Mouse (Mus musculus) erythroblast, embryonic 14.5 days (primary cell): ENCODE data around the gene Nek6. TPM values are rescaled to one million over a fixed set of nuclear protein-coding genes. Genes with fewer than 3 reads are reported as not detected.

Source experiments
- H3K27me3 ChIP-seq: 2 replicates; pipeline ENCODE4 v1.6.1; 2012; ENCODE audit warnings: inconsistent platforms; ENCODE audit not compliant: control insufficient read depth
- H3K36me3 ChIP-seq: 2 replicates; pipeline ENCODE4 v1.6.1; 2012; ENCODE audit warnings: mild to moderate bottlenecking, inconsistent platforms; ENCODE audit not compliant: control insufficient read depth
- H3K4me1 ChIP-seq: 2 replicates; pipeline ENCODE4 v1.6.1; 2012; ENCODE audit warnings: inconsistent platforms; ENCODE audit not compliant: control insufficient read depth
- H3K4me3 ChIP-seq: replicated peaks from 2 replicates; pipeline ENCODE3; 2012; ENCODE audit warnings: moderate library complexity, mild to moderate bottlenecking, inconsistent platforms
- H3K9me3 ChIP-seq: 2 replicates; pipeline ENCODE4 v1.6.1; 2012; ENCODE audit warnings: low read length, inconsistent platforms, mixed read lengths; ENCODE audit not compliant: control insufficient read depth
- GATA1 ChIP-seq: IDR thresholded peaks from 2 replicates; pipeline ENCODE4 v1.6.1; 2012; ENCODE audit warnings: low read length, inconsistent platforms, mixed read lengths
- TAL1 ChIP-seq: IDR thresholded peaks from 3 replicates; pipeline ENCODE4 v1.6.1; 2012; ENCODE audit warnings: low read length, inconsistent platforms, mixed read lengths
- polyA plus RNA-seq: library from polyadenylated mRNA; stranded (reverse); fragments of >175 nt; gene quantifications from 2 replicates; pipeline ENCODE4 v1.2.3, GENCODE M21; 2012

The Nek6 gene
- polyA plus RNA-seq, 1 experiment, result 0.21 TPM

DNA sequence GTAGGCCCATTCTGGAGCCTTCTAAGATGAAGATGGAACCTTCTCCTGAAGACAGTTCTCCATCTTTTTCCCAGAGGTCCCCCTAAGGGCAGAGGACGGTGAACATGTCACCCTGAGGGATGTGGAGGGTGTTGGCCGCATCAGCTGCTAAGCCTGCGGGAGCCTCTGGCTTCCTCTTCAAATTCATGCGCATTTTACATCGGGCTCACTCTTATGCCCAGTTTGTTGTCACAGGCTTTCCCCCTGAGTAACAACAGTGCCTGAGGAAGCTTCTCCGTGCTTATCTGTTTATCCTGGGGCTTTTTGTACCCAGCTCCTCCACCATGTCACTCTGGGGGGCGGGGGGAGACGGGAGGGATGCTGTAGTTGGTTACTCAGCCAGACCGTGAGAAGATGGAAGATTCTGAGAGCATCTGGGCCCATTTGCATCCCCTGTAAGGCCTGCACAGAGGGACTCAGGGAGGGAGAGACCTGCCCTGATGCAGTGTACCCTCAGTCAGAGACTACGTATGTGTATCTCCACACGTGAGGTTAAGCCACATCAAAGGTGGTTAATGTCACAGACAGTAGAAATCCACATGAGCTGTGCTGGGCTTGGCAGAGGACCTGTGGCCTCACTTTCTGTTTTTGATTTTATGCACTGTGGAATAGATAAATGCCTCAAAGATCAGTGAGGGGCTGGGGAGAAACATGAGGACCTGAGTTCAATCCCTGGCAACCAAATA lies 36.5 kb downstream of the Nek6 start:
- H3K36me3 ChIP-seq, result peaks cover 11% of the 10 kb centered on the region; the same call in 1 of the 2 replicates
- H3K4me1 ChIP-seq, result peaks cover 20% of the 10 kb centered on the region
- no peaks in the 10 kb centered on the region for H3K27me3 ChIP-seq

DNA sequence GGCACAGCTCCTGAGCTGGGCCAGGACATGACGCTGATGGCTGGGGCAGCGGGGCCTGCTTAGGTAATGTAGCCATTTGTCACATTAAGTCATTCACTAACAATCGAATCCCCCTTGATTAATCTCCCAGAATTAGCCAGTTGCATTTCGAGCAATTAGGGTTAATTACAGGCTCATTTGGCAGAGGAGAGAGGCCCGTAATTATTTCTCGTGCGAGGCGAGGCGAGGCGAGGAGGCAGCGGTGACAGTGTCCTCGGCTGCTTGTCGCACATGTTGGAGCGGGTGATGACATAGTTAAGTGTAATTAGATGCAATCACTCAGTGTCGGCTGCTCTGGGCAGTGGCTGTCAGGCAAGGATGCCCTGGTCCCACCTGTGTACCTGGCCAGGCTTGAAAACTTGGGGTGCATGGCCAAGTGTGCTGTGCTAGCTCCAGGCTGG lies 40.6 kb downstream of the Nek6 start:
- Histone ChIP-seq H3K4me1 (peaks cover 3% of the 10 kb centered on the region), H3K27me3 (no peaks in the 10 kb centered on the region), H3K9me3 (no peaks in the 10 kb centered on the region), H3K36me3 (peaks cover 11% of the 10 kb centered on the region; the same call in 1 of the 2 replicates), H3K4me3 (no peak overlapping the region)
- no peak for TF ChIP-seq GATA1
- no peak for TF ChIP-seq TAL1

More for the DNA sequence above, 36.5 kb downstream of the Nek6 start:
- H3K9me3 ChIP-seq, result no peaks in the 10 kb centered on the region
- H3K4me3 ChIP-seq, result no peak overlapping the region
- TF ChIP-seq GATA1 (no peak), TAL1 (no peak)

DNA sequence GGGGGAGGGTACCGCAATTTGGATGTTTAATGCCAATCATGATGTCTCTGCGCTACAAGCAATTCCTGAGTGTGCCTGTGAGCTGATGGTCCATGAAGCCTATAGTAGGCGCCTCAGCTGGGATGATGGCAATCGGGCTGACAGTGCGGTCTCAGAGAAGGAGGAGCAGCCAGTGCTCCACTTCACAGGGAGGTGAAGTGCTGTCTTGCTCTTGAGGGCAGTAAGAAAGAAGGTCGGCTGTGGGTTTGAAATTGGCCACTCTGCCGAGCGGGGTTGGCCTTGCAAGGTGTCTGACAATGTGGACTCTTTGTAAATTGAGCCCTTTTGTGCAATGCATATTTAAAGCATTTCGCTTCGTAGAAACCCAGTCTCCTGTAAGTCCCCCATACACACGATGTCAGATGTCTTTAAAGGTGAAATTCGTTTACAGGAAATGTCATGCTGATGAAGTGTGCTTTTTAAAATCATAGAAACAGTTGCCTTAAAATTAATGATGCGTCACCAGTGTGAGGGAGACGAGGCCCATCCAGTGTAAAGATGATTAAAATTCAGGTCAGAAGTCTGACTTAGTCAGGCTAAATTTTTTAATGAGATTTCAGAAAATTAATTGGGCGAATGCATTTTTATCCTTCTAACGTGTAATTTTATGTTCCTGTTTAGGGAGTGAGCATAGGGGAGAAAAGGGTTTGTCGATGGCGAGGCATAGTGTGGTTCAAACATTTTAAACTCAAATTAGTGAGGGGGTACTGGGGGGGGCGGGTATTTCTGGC lies 43.0 kb downstream of the Nek6 start:
- Histone ChIP-seq H3K36me3 (peaks cover 17% of the 10 kb centered on the region; the same call in 1 of the 2 replicates), H3K9me3 (no peaks in the 10 kb centered on the region), H3K27me3 (no peaks in the 10 kb centered on the region), H3K4me3 (no peak overlapping the region), H3K4me1 (peaks cover 2% of the 10 kb centered on the region)
- TF ChIP-seq GATA1 (no peak), TAL1 (no peak)

DNA sequence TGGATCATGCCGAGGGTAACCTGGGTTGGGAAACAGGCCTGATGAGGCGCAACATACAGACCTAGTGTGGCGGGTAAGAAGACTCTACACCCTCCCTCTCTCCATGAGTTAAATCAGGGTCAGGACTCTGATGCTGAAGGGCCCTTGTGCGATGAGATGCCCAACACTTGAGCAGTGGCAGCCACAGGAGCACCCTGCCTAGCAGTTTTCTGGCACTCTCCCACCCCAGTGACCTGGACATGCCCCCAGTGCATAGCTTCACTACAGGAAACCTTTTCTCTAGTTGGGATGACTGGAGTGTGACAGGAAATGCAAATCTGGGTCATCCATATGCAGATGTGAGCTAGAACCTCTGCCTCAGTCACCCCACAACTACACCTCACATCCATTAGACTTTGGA lies 44.2 kb downstream of the Nek6 start:
- Histone ChIP-seq H3K4me3 (no peak overlapping the region), H3K4me1 (peaks cover 2% of the 10 kb centered on the region), H3K27me3 (no peaks in the 10 kb centered on the region), H3K9me3 (no peaks in the 10 kb centered on the region), H3K36me3 (peaks cover 14% of the 10 kb centered on the region; the same call in 1 of the 2 replicates)
- TF ChIP-seq TAL1, result no peak
- TF ChIP-seq GATA1, result no peak

DNA sequence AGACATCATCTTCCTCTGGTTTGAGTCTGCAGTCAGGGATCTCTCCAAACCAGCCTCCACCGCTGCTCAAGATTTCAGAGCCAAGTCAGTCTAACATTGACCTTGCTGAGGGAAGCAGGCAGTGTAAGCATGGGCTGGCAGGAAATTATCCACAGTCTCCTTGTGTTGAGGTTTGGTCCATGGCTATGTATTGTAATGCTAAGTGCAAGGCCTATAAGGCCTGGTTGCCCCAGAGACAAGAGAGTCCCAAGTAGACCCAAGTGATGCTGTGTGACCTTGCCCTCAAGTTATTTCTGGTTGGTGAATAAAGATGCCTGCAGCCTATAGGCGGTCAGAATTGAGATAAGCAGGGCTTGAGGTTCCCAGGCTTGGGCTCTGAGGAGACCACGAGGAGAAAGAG lies 45.3 kb downstream of the Nek6 start:
- Histone ChIP-seq H3K4me1 (no peaks in the 10 kb centered on the region; the same call in 1 of the 2 replicates), H3K4me3 (no peak overlapping the region), H3K27me3 (no peaks in the 10 kb centered on the region), H3K36me3 (peaks cover 9% of the 10 kb centered on the region; the same call in 1 of the 2 replicates), H3K9me3 (no peaks in the 10 kb centered on the region)
- no peak for TF ChIP-seq GATA1
- TF ChIP-seq TAL1, result no peak

DNA sequence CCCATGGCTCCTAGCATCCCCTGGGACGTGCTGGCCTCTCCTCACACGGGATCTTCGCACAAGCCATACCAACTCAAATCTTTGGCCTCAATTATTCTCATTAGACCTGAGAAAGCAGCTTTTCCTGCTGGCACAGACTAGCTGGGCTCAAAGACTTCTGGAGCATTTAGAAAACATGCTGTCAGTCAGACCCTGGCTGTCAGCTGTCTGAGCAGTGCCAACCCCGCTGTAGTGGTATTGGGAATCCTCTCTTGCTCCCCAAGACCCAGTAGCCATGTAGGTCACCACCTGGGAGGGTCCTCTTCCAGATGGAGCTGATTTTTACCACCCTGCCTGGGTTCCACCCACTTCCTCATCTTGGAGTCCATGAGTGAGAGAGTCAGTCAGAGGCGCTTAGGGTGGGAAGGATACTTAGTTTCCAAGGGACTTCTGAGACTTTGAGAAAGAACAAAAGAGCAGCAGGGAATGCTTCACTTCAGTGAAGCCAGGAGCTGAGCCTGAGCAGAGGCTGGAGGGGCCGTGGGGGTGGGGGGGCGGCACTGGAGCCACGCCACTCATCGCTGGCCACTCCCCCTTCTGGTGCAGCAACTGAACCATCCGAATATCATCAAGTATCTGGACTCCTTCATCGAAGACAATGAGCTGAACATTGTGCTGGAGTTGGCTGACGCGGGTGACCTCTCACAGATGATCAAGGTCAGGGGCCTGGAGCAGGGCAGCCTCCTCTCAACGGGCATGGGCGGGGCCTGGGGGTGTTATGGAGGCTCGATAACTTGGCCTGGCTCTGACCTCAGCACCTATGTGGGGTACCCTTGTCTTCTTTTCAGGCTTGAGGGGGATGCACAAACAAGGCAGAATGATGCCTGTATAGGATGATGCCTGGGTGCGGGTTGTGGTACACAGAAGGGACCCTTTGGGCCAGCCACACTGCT lies 49.1 kb downstream of the Nek6 start:
- TF ChIP-seq GATA1, result no peak
- no peak for TF ChIP-seq TAL1
- H3K4me3 ChIP-seq, result no peak overlapping the region
- no peaks in the 10 kb centered on the region for H3K4me1 ChIP-seq
- no peaks in the 10 kb centered on the region for H3K9me3 ChIP-seq
- H3K27me3 ChIP-seq, result no peaks in the 10 kb centered on the region
- H3K36me3 ChIP-seq, result peaks cover 6% of the 10 kb centered on the region; the same call in 1 of the 2 replicates

DNA sequence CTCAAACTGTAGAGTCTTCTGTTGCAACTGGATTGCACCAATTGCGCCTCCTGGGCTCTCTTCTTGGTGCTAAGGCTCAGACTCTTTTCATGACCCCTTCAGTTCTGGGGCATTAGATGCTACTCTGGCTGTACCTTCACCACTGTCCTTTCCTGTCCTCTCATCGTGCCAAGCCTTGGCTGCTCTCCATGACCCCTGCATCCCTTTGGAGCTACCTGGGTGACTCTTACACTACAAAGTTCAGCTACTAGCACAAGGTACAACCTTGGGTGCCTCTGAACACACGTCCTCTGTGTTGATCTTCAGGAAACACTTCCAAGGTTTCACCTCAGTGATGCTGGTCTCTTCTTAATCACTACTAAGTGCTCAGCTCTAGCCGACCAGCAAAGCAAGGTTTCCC lies 51.2 kb downstream of the Nek6 start:
- H3K27me3 ChIP-seq, result no peaks in the 10 kb centered on the region
- H3K4me3 ChIP-seq, result no peak overlapping the region
- no peaks in the 10 kb centered on the region for H3K4me1 ChIP-seq
- no peak for TF ChIP-seq GATA1
- TF ChIP-seq TAL1, result no peak
- peaks cover 8% of the 10 kb centered on the region; the same call in 1 of the 2 replicates for H3K36me3 ChIP-seq
- no peaks in the 10 kb centered on the region for H3K9me3 ChIP-seq

DNA sequence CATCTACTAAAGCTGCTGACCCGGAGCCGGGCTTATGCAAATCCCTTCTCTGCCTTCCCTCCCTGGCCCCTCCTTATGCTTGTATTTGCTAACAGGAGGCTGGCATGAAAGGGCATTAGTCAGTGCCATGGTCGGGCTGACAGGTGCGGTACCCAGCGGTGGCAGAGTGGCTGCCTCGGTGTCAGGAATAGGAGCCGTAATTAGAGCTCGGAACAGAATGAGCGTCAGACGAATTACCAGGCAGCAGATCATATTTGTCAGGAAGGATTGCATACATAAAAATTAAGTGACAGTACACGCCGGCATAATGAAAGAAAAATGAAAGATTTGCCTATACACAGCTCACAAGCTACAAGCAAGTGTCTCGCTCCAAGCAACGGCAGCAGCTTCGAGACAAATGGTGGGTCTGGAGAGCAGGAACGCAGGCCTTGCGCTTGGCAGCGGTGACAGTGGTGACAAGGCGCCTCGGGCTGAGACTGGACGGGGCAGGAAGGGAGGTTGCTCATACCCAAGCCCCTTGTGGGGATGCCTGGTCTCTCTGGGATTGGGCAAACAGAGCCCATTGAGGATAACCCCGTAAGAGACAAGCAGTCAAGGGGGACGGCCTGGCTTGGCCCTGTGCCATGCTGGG lies 60.6 kb downstream of the Nek6 start:
- Histone ChIP-seq H3K4me3 (no peak overlapping the region), H3K9me3 (no peaks in the 10 kb centered on the region), H3K27me3 (no peaks in the 10 kb centered on the region), H3K36me3 (peaks cover 31% of the 10 kb centered on the region), H3K4me1 (peaks cover 3% of the 10 kb centered on the region)
- TF ChIP-seq GATA1 (no peak), TAL1 (no peak)
